Mouse (Mus musculus): ENCODE results near the gene Plbd2.

GRCm38 (mm10) chr5:120506490-120506889, 3.1 kb upstream of the Plbd2 start:
- no peak for TF ChIP-seq CTCF (IDR thresholded peaks at IDR 0.05; ENCODE audit: extremely low read depth, insufficient read depth, insufficient read length, insufficient replicate concordance)
- TF ChIP-seq POLR2A (IDR thresholded peaks at IDR 0.05; ENCODE audit: low read depth, low read length) = no peak
